ENCODE assay signal across 8 mouse cellular contexts in the genomic region with DNA sequence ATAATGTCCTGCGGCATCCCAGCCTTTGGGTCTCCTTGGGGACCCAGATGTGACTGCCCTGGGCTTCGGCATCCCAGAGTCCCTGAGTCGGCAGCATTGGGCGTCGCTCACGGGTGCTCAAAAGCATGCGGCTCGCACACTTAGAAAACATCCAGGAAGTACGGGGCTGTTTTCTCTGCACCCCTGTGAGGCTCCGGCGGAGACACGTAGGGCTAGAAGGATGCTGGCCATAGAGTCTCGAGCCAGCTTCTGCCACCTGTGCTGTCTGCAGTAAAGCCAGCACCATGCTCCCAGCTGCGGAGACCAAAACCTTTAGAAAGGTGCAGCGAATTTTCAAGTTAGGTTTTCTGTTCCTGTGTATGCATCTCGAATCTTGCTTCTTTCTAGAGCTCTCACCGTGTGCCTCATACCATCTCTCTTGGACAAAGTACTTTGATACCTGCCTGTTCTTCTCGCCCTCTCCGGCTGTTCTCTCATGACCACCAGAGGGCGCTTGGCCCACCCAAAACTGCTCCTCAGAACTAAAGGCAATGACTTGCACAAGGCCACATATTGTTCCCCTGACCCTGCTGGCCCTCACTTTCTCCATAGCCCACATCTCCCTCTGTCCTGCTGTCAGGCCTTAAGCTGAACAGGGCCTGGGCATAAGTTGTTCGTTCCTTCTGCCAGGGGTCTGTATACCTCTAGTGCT. TPM values are rescaled to one million over a fixed set of nuclear protein-coding genes. Genes with fewer than 3 reads are reported as not detected.
A peak's percentile ranks its signal among the peaks of the same experiment; 100 is the strongest.
DNase-seq lines count a peak whose midpoint lies in the region; ATAC-seq and TF ChIP-seq lines count a peak whose summit lies in the region.

No protein-coding gene starts in this region.

- no peaks in the 10 kb centered on the region for H3K36me3 ChIP-seq in forebrain, postnatal 0 days (ENCODE audit: insufficient read depth)
- H3K36me3 ChIP-seq in intestine, embryonic 15.5 days: no peaks in the 10 kb centered on the region
- H3K36me3 ChIP-seq in neural tube, embryonic 12.5 days: no peaks in the 10 kb centered on the region

- H3K4me3 ChIP-seq in cerebellum, adult 2 months (replicated peaks; ENCODE audit: insufficient read depth, low read depth, low read length): peak overlapping the region; percentile 43
- peak overlapping the region; percentile 23 for H3K4me3 ChIP-seq in forebrain, postnatal 0 days (ENCODE audit: low read depth, low read length)
- peak overlapping the region; percentile 29 for H3K4me3 ChIP-seq in intestine, embryonic 15.5 days (replicated peaks)
- peak overlapping the region; percentile 30 for H3K4me3 ChIP-seq in neural tube, embryonic 12.5 days

- peak; percentile 52 for DNase-seq in right cerebral cortex, adult 18-20 months
- DNase-seq in right cerebral cortex, postnatal 10 days (ENCODE audit: low spot score in 2 of 2): no peak
- DNase-seq in cerebellum, adult 2 months: peak; percentile 67 to 74
- DNase-seq in forebrain, postnatal 0 days: no peak
- DNase-seq in lung, adult 18-20 months: peak; percentile 77 to 85
- no peak for DNase-seq in right cerebral cortex, postnatal 14 days

- TF ChIP-seq POLR2A in cerebellum, adult 2 months (IDR thresholded peaks at IDR 0.05; ENCODE audit: borderline replicate concordance, insufficient read depth, low read length): no peak

- WGBS in cerebellum, adult 2 months: 5% methylated on average over 21 of the region's 21 CpGs
- WGBS in forebrain, postnatal 0 days: 7% methylated on average over 21 of the region's 21 CpGs
- WGBS in intestine, embryonic 15.5 days: 6% methylated on average over 21 of the region's 21 CpGs
- 4% methylated on average over 21 of the region's 21 CpGs for WGBS in neural tube, embryonic 12.5 days

- peak overlapping the region; percentile 37; the same call in 1 of the 2 replicates for H3K9ac ChIP-seq in forebrain, postnatal 0 days
- H3K9ac ChIP-seq in intestine, embryonic 15.5 days: peak overlapping the region; percentile 44
- H3K9ac ChIP-seq in neural tube, embryonic 12.5 days: peak overlapping the region; percentile 48; the same call in 1 of the 2 replicates

- H3K9me3 ChIP-seq in forebrain, postnatal 0 days (ENCODE audit: low read length): no peaks in the 10 kb centered on the region
- no peaks in the 10 kb centered on the region for H3K9me3 ChIP-seq in intestine, embryonic 15.5 days
- no peaks in the 10 kb centered on the region for H3K9me3 ChIP-seq in neural tube, embryonic 12.5 days

- peak overlapping the region; percentile 50 for H3K4me2 ChIP-seq in forebrain, postnatal 0 days (ENCODE audit: low read depth)
- peak overlapping the region; percentile 86 for H3K4me2 ChIP-seq in intestine, embryonic 15.5 days (replicated peaks)
- peak overlapping the region; percentile 70 for H3K4me2 ChIP-seq in neural tube, embryonic 12.5 days (replicated peaks)

- H3K27me3 ChIP-seq in cerebellum, adult 2 months (ENCODE audit: control insufficient read depth, insufficient read depth, low read length): no peaks in the 10 kb centered on the region
- 0 out of 2 replicates have a peak, but pooled peaks cover 3% of the 10 kb centered on the region for H3K27me3 ChIP-seq in forebrain, postnatal 0 days (ENCODE audit: insufficient read depth, low read length)
- H3K27me3 ChIP-seq in intestine, embryonic 15.5 days (replicated peaks): no peaks in the 10 kb centered on the region
- H3K27me3 ChIP-seq in neural tube, embryonic 12.5 days (replicated peaks): no peaks in the 10 kb centered on the region

- peaks cover 6% of the 10 kb centered on the region for H3K4me1 ChIP-seq in cerebellum, adult 2 months (ENCODE audit: control insufficient read depth, insufficient read depth, low read length)
- H3K4me1 ChIP-seq in forebrain, postnatal 0 days (ENCODE audit: insufficient read depth): peaks cover 14% of the 10 kb centered on the region
- H3K4me1 ChIP-seq in intestine, embryonic 15.5 days (replicated peaks): peaks cover 28% of the 10 kb centered on the region
- peaks cover 31% of the 10 kb centered on the region for H3K4me1 ChIP-seq in neural tube, embryonic 12.5 days

- peak; percentile 75 for TF ChIP-seq CTCF in cerebellum, adult 2 months (IDR thresholded peaks at IDR 0.05; ENCODE audit: borderline replicate concordance, insufficient read depth, low read depth, low read length)
- peak; percentile 73 for TF ChIP-seq CTCF in forebrain, postnatal 0 days (IDR thresholded peaks at IDR 0.05; ENCODE audit: low read depth)

- no peak overlapping the region for H3K27ac ChIP-seq in cerebellum, adult 2 months (ENCODE audit: insufficient read depth, low read length)
- no peak overlapping the region for H3K27ac ChIP-seq in forebrain, postnatal 0 days (ENCODE audit: low read depth, low read length)
- peak overlapping the region; percentile 56; the same call in 1 of the 2 replicates for H3K27ac ChIP-seq in intestine, embryonic 15.5 days
- H3K27ac ChIP-seq in neural tube, embryonic 12.5 days: no peak overlapping the region

- no peak for ATAC-seq in forebrain, postnatal 0 days
- ATAC-seq in intestine, embryonic 15.5 days: no peak
- ATAC-seq in neural tube, embryonic 12.5 days (ENCODE audit: low FRiP score, low read depth): no peak

RNA-seq across cellular contexts. Expression of gene Nanos3, which starts 2.2 kb away (rescaled TPM):
- polyA plus RNA-seq in cerebellum, adult 2 months (2012; rRNA removed): 2.3 and 2.8 TPM in 2 replicates
- total RNA-seq in forebrain, postnatal 0 days (2014; rRNA removed): 1.7 and 3.2 TPM in 2 replicates
- 10.0 and 13.3 TPM in 2 replicates for polyA plus RNA-seq in forebrain, postnatal 0 days (2015; fragmentation: Nextera tagmentation; extraction: Ambion mirVana)
- 2.5 and 2.9 TPM in 2 replicates for polyA plus RNA-seq in intestine, embryonic 15.5 days (2015; fragmentation: Nextera tagmentation; extraction: Ambion mirVana)
- polyA plus RNA-seq in neural tube, embryonic 12.5 days (2016; fragmentation: Nextera tagmentation; extraction: Ambion mirVana): 5.3 and 6.3 TPM in 2 replicates

RNA-seq across cellular contexts. Expression of gene 4930432K21Rik, which starts 39.4 kb away (rescaled TPM):
- 2.7 and 3.2 TPM in 2 replicates for polyA plus RNA-seq in cerebellum, adult 2 months (2012; rRNA removed)
- 3.5 and 6.0 TPM in 2 replicates for total RNA-seq in forebrain, postnatal 0 days (2014; rRNA removed)
- 2.4 and 3.3 TPM in 2 replicates for polyA plus RNA-seq in forebrain, postnatal 0 days (2015; fragmentation: Nextera tagmentation; extraction: Ambion mirVana)
- 0.65 and 0.93 TPM in 2 replicates for polyA plus RNA-seq in intestine, embryonic 15.5 days (2015; fragmentation: Nextera tagmentation; extraction: Ambion mirVana)
- polyA plus RNA-seq in neural tube, embryonic 12.5 days (2016; fragmentation: Nextera tagmentation; extraction: Ambion mirVana): 1.9 and 2.0 TPM in 2 replicates

RNA-seq across cellular contexts. Expression of gene Cc2d1a, which starts 39.5 kb away (rescaled TPM):
- polyA plus RNA-seq in cerebellum, adult 2 months (2012; rRNA removed): 40.4 and 45.1 TPM in 2 replicates
- 64.2 and 70.1 TPM in 2 replicates for total RNA-seq in forebrain, postnatal 0 days (2014; rRNA removed)
- 36.3 and 48.4 TPM in 2 replicates for polyA plus RNA-seq in forebrain, postnatal 0 days (2015; fragmentation: Nextera tagmentation; extraction: Ambion mirVana)
- 20.7 and 21.7 TPM in 2 replicates for polyA plus RNA-seq in intestine, embryonic 15.5 days (2015; fragmentation: Nextera tagmentation; extraction: Ambion mirVana)
- polyA plus RNA-seq in neural tube, embryonic 12.5 days (2016; fragmentation: Nextera tagmentation; extraction: Ambion mirVana): 16.9 and 18.0 TPM in 2 replicates

RNA-seq across cellular contexts. Expression of gene Zswim4, which starts 49.6 kb away (rescaled TPM):
- polyA plus RNA-seq in cerebellum, adult 2 months (2012; rRNA removed): 14.0 TPM in 2 replicates
- 36.5 and 47.7 TPM in 2 replicates for total RNA-seq in forebrain, postnatal 0 days (2014; rRNA removed)
- polyA plus RNA-seq in forebrain, postnatal 0 days (2015; fragmentation: Nextera tagmentation; extraction: Ambion mirVana): 15.1 and 15.5 TPM in 2 replicates
- polyA plus RNA-seq in intestine, embryonic 15.5 days (2015; fragmentation: Nextera tagmentation; extraction: Ambion mirVana): 9.0 TPM in 2 replicates
- polyA plus RNA-seq in neural tube, embryonic 12.5 days (2016; fragmentation: Nextera tagmentation; extraction: Ambion mirVana): 52.8 and 57.9 TPM in 2 replicates

Comparison
In these comparisons a context has a peak if more than half of its experiments do, and no peak if none do; other contexts are left out.
1. DNase-seq: peak in right cerebral cortex, adult 18-20 months (single experiment), cerebellum, adult 2 months (2 of 2) and lung, adult 18-20 months (2 of 2); none in right cerebral cortex, postnatal 10 days (0 of 2), forebrain, postnatal 0 days (single experiment) and right cerebral cortex, postnatal 14 days (single experiment).
2. Peak in every context shown above with its lines, with median percentiles within 50 percentile points of each other: H3K4me3 ChIP-seq, H3K4me2 ChIP-seq and H3K9ac ChIP-seq.